Mouse (Mus musculus) layer of hippocampus, postnatal 14 days (tissue): ENCODE results near the gene Znhit2. TPM values are rescaled to one million over a fixed set of nuclear protein-coding genes. Genes with fewer than 3 reads are reported as not detected.

Experiments used
- DNase-seq, 2 experiments: peaks; one replicate each; pipeline ENCODE4 v3.0.0; 2021 to 2022; ENCODE audit warnings: low spot score in 2 of 2, mixed read lengths in 1 of 2
- total RNA-seq, 2 experiments: library from RNA; stranded (reverse); gene quantifications; 2 replicates each; pipeline ENCODE4 v1.2.3; 2021

Gene Znhit2
- total RNA-seq, 2 experiments from 2014 or later, result 39.5 to 41.2 TPM

DNA sequence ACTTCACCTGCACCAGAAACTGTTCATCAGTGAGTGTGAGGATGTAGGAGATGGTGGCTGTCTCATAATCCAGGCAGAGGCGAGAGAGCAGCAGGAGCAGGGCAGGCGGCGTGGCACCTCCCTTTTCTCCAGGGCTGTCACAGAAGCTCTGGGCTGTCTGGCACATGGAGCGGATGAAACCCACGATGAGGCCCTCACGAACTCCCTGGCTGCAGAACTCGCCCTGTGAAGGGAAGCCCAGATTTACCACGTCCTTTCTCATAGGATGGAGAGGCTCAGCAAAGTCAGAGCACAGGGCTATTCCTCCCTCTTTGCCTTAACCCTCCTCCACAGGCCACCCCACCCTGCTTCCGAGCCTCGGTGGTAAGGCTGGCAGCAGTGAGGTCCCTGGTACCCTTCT, 8.9 kb downstream of the Znhit2 start:
- no peak for DNase-seq

DNA sequence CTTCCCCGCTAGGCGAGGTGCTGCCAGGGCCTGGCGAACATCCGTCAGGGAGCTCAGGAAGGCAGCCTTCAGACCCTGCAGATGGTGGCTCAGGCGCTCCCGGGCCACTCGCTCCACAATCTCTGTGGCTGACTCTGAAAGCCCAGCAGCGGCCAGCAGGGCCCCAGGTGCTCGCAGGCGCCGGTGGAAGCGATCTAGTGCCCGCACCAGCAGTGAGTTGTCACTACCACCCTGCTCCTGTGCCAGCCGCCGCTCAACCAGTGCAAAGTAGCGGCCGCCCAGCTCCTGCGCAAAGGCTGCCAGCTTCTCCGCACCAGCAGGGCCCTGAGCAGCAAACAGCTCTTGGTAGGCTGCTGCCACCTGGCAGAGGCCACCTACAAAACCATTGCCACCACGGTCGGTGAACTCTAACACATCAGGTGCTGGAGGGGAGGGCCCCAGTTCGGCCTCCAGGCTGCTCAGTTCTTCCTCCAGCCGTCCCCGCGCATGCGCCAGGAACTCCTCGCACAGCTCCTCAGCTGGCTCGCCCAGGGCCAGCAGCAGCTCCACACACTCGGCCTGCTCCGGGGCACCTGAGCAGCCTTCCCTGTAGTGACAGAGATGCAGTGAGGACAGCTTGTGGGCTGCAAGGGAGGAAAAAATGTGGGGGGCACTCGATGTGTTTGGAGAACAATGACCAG, 9.7 kb downstream of the Znhit2 start:
- no peak for DNase-seq

DNA sequence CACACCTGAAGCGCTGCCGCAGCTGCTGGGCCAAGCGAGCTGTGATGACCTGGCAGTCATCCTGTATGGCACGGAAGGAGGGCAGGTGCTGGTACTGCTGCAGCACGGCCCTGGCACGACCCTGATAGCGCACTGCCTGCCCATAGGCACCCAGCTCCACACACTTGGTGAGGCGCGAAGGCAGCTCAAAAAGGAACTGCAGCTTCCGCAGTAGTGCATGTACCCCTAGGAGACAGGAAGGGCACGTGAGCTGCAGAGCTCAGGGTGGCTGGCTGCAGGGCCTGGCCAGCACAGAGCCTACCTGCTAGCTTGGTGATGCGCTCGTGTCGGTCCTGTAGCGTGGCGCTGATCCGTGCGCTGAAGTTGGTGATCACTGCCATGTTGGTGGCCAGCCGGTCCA, 10.3 kb downstream of the Znhit2 start:
- DNase-seq, result no peak

DNA sequence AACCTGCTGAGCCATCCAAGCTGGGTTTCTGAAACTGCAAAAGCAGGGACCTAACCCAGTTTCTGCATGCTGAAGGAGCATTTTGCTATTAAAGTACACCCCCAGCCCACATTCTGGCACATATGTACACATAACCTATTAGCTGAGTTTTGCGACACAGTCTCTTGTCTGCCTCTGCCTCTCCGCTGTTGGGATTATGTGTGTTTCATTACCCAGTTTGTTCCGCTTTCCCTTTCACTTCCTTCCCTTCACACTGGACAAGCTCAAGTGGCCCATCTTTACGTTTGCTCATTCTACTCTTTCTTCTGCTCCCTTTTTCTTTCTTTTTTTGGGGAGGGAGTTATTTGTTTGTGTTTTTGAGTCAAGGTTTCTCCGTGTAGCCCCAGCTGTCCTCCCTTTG, 12.9 kb downstream of the Znhit2 start:
- no peak for DNase-seq

DNA sequence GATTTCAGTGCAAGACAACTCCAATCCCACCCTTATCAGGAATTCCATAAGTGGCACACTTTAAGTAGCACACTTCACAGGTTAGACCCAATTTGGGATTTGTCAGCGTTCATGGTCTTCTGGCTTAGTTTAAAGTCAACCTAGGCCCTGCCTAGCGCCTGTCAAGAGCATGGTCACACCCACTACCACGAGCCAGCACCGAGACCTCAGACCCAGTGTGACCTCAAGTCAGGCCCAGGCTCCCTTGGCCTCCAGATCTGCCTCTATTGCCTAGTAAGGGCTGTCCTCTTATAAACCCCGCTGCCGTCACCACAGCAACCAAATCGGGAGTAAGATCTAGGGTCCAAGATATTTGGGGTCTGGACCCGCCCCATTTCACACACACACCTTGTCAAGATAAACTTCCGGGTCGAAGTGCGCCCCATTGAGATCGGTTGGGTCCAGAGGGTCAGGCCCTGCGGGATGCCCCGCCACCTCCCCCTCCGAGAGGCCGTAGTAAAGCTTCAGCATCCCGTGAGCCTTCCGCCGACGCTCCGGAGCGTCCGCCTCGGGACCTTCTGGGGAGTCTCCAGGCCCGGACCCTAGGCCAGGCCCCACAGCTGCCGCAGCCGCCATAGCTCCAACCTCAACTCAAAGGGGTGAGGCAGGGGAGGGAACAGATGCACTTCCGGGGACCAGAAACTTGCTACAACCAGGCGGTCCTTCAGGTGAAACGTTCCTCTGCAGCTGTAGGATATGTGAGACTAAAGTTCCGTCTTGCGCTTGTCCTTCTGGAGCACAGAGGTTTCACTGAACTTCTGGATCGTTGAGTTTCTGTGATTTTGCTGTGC, 15.8 kb downstream of the Znhit2 start, which contains the start of gene Vps51:
Gene Vps51, minus strand, starts transcription at position 668 of the 830 bp plus-strand sequence.
- DNase-seq, result peak; percentile 81 to 92

DNA sequence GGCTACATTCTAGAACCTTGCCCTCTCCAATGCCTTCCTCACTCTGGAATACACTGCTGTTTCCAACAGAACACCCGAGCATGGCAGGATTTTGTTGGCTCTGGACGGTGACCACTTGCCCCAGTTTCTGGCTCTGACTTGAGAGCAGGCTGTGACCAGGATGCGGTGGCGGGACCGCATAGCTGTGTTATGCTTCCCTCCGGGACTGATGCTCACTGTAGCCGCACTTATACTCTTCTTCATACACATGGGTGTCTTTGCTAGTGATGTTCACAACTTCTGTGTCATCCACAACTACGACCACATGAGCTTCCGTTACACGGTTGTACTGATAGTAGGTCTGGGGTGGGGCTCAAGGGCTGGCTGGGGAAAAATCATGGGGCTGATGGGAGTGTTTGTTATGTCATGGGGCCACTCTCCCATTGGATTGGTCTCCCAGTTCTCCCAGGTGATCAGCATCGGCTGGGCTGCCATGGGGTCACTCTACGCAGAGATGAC, 19.0 kb downstream of the Znhit2 start, which contains the start of gene Tmem262:
Gene Tmem262, plus strand, starts transcription at position 51 of the 498 bp plus-strand sequence.
- DNase-seq, result no peak

DNA sequence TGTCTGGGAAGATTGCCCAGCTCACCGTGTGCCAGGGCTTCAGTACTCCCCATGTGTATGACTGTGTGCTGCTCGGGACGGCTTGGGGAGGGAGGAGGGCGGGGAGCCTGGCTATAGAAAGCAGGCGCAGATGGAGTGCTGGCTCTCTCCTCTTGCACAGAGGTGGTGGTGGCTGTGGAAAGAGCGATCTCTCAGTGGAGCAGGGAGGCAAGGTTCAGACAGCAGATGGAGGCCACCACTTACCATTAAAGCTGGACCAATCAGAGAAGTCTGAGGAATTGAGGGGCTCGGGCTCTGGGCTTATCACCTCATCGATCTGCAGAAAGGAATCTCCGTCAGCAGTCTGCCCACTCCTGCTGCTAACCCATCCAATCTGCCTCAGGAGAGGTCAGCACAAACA, 21.2 kb downstream of the Znhit2 start, which contains the start of gene Gm28374:
Gene Gm28374, minus strand, starts transcription at position 101 of the 400 bp plus-strand sequence.
- no peak for DNase-seq

DNA sequence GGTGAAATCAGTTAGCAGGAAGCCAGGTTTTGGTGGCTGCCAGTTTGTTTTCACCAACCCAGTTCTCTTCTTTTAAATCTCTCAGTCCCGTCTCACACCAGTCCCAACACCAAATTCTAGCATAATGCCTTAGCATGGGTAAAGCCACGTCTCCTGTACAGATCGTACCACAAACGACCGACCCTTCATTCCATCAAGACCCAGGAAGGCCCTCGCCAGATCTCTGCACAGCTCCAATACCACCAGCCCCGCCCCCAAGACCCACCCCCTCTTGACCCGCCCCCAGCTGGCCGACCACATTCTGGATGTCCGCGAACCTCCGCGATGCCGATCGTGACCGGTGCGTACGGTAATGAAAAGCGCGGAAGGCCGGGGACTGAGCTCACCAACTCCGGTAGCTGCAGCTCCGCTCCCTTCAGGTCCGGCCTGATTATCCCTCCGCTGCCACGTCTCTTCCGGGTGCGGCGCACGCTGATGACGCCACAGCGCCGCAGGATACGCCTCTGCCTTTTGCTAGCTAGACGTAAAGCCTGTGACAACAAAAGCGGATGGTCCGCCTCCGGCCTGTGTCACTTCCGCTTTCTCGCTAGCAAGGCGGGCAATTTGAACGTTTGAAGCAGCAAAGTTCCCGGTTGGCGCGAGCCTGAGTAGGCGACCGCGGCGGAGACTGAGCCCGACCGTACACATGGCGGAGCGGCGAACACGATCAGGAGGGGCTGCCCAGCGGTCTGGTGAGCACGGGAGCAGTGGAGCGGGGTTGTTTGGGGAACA, 23.7 kb downstream of the Znhit2 start, which contains the start of the genes Zfpl1 and Cdca5:
Gene Zfpl1, minus strand, starts transcription at position 479 of the 771 bp plus-strand sequence.
Gene Cdca5, plus strand, starts transcription at position 506 of the 771 bp plus-strand sequence.
- DNase-seq, result peak; percentile 91 to 98

DNA sequence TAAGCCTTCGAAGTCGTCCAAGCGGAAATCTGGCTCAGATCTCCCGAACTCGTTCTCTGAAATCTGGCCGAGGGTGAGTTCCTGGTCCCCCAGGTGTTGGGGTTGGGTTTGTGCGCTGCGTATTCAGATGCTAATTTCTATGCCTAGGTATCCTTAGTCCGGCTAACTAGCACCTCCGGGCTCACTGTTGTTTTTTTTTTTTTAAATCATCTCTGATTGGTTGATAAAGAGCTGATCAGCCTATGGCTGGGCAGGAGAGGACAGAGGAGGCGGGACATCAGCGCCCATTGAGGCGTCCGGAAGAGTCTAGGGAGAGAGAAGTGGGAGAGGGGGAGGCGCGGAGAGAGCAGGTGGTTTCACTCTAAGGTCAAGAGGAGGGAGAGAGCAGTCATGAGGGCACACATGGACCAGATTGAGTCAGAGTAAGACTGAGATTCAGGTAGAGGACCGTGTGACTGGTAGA, 24.5 kb downstream of the Znhit2 start:
- no peak for DNase-seq

DNA sequence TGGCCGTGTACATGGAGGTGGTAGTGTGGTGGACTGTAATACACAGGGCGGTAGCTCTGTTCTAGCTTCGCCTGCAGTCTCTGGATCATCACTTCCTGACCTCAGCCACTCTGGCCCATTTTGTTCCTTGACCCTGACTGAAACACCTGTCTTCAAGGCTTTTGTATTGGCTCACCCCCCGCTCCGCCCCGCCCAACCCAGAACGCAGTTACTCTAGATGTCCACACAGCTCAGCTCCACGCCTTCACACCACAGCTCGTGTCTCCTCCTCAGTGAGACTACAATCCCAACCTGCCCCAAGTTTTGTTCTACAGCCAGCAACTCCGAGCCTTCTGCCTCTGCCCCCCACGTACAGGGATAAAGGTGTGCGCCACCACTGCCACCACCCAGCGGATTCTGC, 27.8 kb downstream of the Znhit2 start:
- DNase-seq, result no peak

DNA sequence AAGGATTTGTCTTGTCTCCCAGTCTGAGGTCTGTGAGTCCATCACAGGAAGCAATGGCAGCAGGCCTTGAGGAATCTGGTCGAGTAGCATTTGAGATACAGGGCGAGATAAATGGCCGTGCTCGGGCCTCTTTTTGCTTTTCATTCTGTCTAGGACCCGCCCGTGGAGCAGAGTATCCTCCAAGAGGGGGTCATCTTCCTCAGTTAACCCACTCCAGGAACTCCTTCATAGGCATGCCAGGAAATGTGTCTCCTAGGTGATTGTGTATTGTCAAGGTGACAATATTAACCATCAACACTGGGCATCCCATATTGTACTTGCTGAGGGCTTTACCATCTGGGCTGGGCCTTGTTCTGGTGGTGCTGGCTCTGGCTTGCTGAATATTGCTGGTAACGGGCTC, 33.1 kb downstream of the Znhit2 start, which contains the start of gene AC131692.1:
Gene AC131692.1, plus strand, starts transcription at position 301 of the 400 bp plus-strand sequence.
- DNase-seq, result no peak

DNA sequence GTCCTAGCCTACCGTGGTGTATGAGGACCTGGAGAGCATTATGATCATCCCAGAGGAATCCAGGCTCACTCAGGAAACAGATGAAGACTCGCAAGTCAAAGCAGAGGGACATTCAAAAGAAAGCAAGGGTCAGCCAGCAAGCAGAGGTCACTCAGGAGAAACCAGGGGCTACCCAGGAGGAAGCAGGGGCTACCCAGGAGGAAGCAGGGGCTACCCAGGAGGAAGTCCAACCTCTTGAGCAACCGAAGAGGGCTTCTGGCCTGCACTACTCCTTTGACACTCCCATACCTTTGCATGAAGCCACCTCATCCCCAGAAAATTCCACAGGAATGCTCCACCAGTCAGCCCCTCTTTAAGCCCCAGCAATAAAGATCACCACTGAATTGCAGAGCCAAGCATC, 36.9 kb downstream of the Znhit2 start:
- DNase-seq, result no peak

DNA sequence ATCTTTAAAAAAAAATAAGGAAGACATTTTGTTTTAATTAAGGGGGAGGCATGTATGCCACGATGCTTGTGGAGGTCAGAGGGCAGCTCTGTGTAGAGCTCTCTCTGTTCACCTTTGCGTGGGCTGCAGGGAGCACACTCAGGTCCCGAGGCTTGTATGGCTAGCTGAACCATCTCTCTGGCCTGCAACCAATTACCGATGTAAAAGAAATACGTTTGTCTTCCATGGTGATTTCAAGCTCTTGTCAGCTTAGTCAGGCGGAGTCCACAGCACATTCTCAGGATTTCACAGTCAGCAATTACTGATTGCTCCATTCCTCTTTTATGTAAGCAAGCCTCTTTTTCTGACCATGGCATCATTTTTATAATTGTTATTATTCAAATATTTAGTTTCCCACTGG, 40.2 kb downstream of the Znhit2 start:
- DNase-seq, result no peak

DNA sequence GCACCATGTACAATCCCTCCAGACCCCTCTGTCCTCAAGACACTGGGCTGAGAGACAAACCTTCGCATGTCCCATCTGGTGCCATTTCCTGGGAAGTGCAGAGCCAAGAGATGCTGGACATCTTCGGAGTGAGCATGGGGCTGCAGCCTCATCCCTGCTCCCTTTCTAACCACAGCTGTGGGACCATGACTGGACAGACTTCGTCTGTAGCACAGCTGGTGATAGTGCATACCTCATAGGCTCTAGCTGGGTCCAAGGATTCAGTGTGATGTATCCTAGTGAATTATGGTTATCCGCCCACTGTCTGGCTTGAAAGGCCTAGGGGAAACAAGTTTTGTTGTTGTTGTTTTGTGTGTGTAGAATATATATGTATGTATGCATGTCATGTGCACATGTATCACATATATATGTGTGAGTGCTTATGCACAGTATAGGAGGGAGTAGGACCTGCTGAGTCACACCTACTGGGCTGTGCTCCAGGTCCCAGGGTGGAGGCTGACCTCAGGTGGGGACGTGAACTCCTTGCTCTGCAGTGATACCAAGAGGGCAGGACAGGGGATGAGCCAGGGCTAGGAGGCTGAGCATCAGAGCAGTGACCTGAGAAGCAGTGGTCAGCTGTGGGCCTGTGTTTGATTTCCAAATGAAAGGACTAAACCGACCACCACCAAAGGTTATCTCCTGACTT, 41.3 kb downstream of the Znhit2 start:
- DNase-seq, result no peak

DNA sequence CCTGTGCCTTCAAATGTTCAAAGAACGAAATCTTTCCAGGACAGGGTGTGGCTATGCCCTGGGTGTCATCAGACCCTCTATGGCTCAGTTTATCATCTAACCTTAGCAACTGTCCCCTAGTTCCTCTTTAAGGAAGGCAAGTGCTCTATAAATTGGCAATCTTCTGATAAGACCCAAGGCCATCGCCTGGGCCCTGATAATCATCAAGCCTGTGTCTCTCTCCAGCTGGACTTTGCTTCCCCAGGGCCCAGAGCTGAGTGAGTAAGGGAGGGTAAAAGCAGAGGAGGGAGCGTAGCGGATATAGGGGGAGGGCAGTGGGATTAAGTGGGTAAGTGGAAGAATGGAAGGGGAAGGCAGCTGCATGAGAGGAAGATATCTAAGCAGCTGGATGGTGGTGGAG, 43.5 kb downstream of the Znhit2 start:
- DNase-seq, result no peak

DNA sequence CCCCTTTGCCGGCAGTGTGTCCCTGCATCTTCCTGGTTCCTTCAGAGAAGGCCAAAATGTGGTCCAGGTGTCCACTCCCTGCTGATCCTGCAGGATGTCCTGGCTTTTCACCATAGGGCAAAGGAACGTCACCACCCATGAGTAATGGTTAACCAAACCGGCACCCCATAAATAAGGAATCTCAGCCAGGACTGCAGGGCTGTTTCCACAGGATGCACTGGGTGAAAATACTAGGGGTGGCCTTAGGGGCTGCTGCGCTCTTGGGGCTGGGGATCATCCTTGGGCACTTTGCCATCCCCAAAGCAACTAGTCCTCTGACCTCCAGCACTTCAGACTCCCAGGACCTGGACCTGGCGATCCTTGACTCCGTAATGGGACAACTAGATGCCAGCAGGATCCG, 44.6 kb downstream of the Znhit2 start, which contains the start of gene Naaladl1:
Gene Naaladl1, plus strand, starts transcription at position 197 of the 400 bp plus-strand sequence.
- no peak for DNase-seq
